Mouse (Mus musculus) testis, adult 2 months (tissue): Measurements from ENCODE around the gene Csrp2. TPM values are rescaled to one million over a fixed set of nuclear protein-coding genes. Genes with fewer than 3 reads are reported as not detected.
A peak's percentile ranks its signal among the peaks of the same experiment; 100 is the strongest.

ENCODE experiments used
- H3K27ac ChIP-seq: fragments of 200-500 bp; 2 replicates; pipeline ENCODE4 v1.5.1; 2012; ENCODE audit warnings: low read depth, low read length; ENCODE audit not compliant: control insufficient read depth, insufficient read depth
- H3K27me3 ChIP-seq: fragments of 200-500 bp; 2 replicates; pipeline ENCODE4 v1.6.1; 2012; ENCODE audit warnings: mild to moderate bottlenecking, low read length, moderate library complexity; ENCODE audit not compliant: control insufficient read depth, insufficient read depth
- H3K36me3 ChIP-seq: fragments of 200-500 bp; 2 replicates; pipeline ENCODE4 v1.6.1; 2012; ENCODE audit warnings: mild to moderate bottlenecking, low read length; ENCODE audit not compliant: control insufficient read depth, insufficient read depth
- H3K4me1 ChIP-seq: fragments of 200-500 bp; 2 replicates; pipeline ENCODE4 v1.6.1; 2012; ENCODE audit warnings: low read length; ENCODE audit not compliant: control insufficient read depth, insufficient read depth
- H3K4me3 ChIP-seq: fragments of 200-500 bp; 2 replicates; pipeline ENCODE4 v1.5.1; 2012; ENCODE audit warnings: low read depth, mild to moderate bottlenecking, low read length, moderate library complexity, mixed read lengths; ENCODE audit not compliant: control insufficient read depth
- CTCF ChIP-seq: fragments of 200-500 bp; IDR thresholded peaks from 2 replicates; pipeline ENCODE4 v1.5.1; 2012; ENCODE audit warnings: low read depth, mild to moderate bottlenecking, inconsistent platforms, low read length, moderate library complexity; ENCODE audit not compliant: control insufficient read depth, insufficient read depth, insufficient replicate concordance
- POLR2A ChIP-seq: fragments of 200-500 bp; IDR thresholded peaks from 2 replicates; pipeline ENCODE4 v1.6.1; 2012; ENCODE audit warnings: low read depth, mild to moderate bottlenecking, inconsistent platforms, low read length, moderate library complexity; ENCODE audit not compliant: control insufficient read depth
- polyA plus RNA-seq: library from polyadenylated mRNA; depleted of rRNA; stranded (reverse); fragments of >200 nt; gene quantifications from 2 replicates; pipeline ENCODE4 v1.2.3, GENCODE M21; 2012

Gene Csrp2
- polyA plus RNA-seq, 1 experiment, result 37.4 TPM

- Histone ChIP-seq H3K36me3 (no peaks in the 10 kb centered on the region), H3K27me3 (no peaks in the 10 kb centered on the region), H3K27ac (no peak overlapping the region), H3K4me1 (no peaks in the 10 kb centered on the region), H3K4me3 (no peak overlapping the region)
- TF ChIP-seq POLR2A (no peak), CTCF (no peak)
These were observed 36.9 kb upstream of the Csrp2 start for GRCm38 (mm10) chr10:110882701-110883100.

GRCm38 (mm10) chr10:110890656-110891272, 28.8 kb upstream of the Csrp2 start:
- no peak for TF ChIP-seq POLR2A
- TF ChIP-seq CTCF, result no peak
- H3K36me3 ChIP-seq, result no peaks in the 10 kb centered on the region
- no peak overlapping the region for H3K4me3 ChIP-seq
- H3K27ac ChIP-seq, result no peak overlapping the region
- no peaks in the 10 kb centered on the region for H3K27me3 ChIP-seq
- no peaks in the 10 kb centered on the region for H3K4me1 ChIP-seq

- Histone ChIP-seq H3K36me3 (no peaks in the 10 kb centered on the region), H3K27ac (no peak overlapping the region), H3K27me3 (no peaks in the 10 kb centered on the region), H3K4me3 (peak overlapping the region; percentile 82), H3K4me1 (no peaks in the 10 kb centered on the region)
- TF ChIP-seq POLR2A (no peak), CTCF (no peak)
These were observed 19.7 kb upstream of the Csrp2 start for GRCm38 (mm10) chr10:110899744-110900501.

DNA sequence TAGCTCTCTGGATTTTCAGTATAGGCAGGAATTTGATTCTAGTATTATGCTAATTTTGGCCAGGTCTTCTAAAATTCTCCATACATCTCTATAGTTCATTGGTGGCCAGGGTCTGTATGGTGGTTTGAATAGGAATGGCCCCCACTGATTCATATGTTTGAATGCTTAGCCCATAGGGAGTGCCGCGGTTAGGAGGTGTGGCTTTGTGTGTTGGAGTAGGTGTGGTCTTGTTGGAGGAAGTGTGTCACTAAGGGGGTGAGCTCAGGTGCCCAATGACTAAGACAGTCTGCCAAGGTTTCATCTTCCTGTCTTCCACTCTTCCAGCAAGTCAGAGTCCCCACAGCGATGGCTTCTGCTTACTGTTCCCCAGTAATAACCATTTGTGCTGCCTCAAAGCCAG, 15.7 kb upstream of the Csrp2 start:
- no peaks in the 10 kb centered on the region for H3K27me3 ChIP-seq
- H3K4me1 ChIP-seq, result no peaks in the 10 kb centered on the region
- no peak overlapping the region for H3K27ac ChIP-seq
- H3K4me3 ChIP-seq, result no peak overlapping the region
- TF ChIP-seq CTCF, result no peak
- no peak for TF ChIP-seq POLR2A
- H3K36me3 ChIP-seq, result no peaks in the 10 kb centered on the region

DNA sequence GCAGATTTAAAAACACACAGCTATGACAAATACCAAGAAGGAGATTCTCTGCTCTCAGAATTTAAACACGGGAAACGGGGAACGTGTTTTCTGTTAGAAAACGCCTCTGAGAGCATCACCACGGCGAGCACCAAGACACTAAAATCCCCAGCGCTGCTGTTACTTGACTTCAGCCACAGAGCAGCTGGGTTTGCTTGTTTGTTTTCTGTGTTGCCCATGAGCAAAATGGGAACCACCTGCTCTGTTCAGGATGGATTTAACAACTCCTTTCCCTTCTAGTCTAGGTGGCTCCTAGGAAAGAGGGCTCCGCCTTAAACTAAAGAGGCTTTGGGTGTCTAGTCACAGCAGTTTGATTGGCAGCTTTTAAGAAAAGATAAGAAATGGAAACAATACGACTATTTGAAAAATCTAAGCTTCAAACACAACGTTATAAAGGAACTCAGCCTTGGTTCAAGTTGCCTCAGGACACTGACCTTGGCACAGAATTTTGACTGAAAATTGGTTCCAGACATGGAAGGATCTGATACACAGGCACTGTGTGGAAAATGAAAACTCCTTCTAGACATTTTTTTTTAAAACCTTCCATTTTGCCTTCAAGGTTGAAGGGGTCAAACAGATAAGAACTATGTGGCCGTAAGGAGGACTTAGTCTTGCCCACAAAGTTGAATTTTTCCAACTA, 2.8 kb upstream of the Csrp2 start:
- no peaks in the 10 kb centered on the region for H3K36me3 ChIP-seq
- no peak overlapping the region for H3K27ac ChIP-seq
- H3K27me3 ChIP-seq, result no peaks in the 10 kb centered on the region
- peaks cover 16% of the 10 kb centered on the region for H3K4me1 ChIP-seq
- H3K4me3 ChIP-seq, result no peak overlapping the region
- no peak for TF ChIP-seq CTCF
- no peak for TF ChIP-seq POLR2A

DNA sequence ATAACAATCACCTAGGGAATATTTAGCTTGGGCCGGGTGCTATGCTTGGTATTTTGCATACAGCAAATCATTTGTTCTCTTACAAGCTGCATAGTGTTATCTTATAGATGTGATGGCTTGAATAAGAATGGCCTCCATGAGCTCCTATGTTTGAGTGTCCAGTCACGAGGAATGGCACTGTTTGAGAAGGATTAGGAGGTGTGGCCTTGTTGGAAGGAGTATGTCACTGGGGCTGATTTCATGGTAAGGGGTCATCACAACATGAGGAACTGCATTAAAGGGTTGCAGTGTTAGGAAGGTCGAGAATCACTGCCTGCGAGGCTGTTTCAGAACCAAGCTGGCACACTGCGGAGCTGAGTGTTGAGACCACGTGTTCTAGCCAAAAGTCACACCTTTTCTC, 2.1 kb upstream of the Csrp2 start:
- Histone ChIP-seq H3K4me3 (no peak overlapping the region), H3K4me1 (peaks cover 16% of the 10 kb centered on the region), H3K27ac (no peak overlapping the region), H3K36me3 (no peaks in the 10 kb centered on the region), H3K27me3 (no peaks in the 10 kb centered on the region)
- TF ChIP-seq POLR2A, result no peak
- no peak for TF ChIP-seq CTCF
